Mouse (Mus musculus) skeletal muscle tissue, adult 2 months (tissue): ENCODE results near the gene Gtf3c6.
"Not testable (repeated sequence)": the region's sequence is repeated elsewhere in the genome, so short reads cannot be mapped to it uniquely, and the experiment has no call there.

Source experiments
- DNase-seq: peaks from one replicate; pipeline ENCODE4 v3.0.0-alpha.2; 2012; ENCODE audit warnings: low read depth, low spot score

Gtf3c6 gene

GRCm38 (mm10) chr10:40257414-40258255, at the start of gene Gtf3c6:
Gene Gtf3c6, minus strand, starts transcription at chr10:40258108.
- peak; percentile 87 for DNase-seq

GRCm38 (mm10) chr10:40305989-40306388, 48.1 kb upstream of the Gtf3c6 start:
- no peak for DNase-seq

- DNase-seq = peak; percentile 99
Observed at GRCm38 (mm10) chr10:40302140-40302985, 44.5 kb upstream of the Gtf3c6 start, which contains the start of gene Amd1. Gene Amd1, minus strand, starts transcription at chr10:40302186.

- DNase-seq = not testable (repeated sequence)
Observed at GRCm38 (mm10) chr10:40301181-40302075, 43.5 kb upstream of the Gtf3c6 start.

- DNase-seq = peak; percentile 84
Observed at GRCm38 (mm10) chr10:40300648-40301171, 42.8 kb upstream of the Gtf3c6 start.

GRCm38 (mm10) chr10:40292640-40293039, 34.7 kb upstream of the Gtf3c6 start:
- DNase-seq = no peak

GRCm38 (mm10) chr10:40286767-40287166, 28.9 kb upstream of the Gtf3c6 start:
- no peak for DNase-seq

- DNase-seq = no peak
Observed at GRCm38 (mm10) chr10:40285571-40285970, 27.7 kb upstream of the Gtf3c6 start.

- no peak for DNase-seq
Observed at GRCm38 (mm10) chr10:40284997-40285396, 27.1 kb upstream of the Gtf3c6 start.

- no peak for DNase-seq
Observed at GRCm38 (mm10) chr10:40284179-40284831, 26.4 kb upstream of the Gtf3c6 start.

- no peak for DNase-seq
Observed at GRCm38 (mm10) chr10:40283636-40284035, 25.7 kb upstream of the Gtf3c6 start.

- DNase-seq = no peak
Observed at GRCm38 (mm10) chr10:40281565-40281964, 23.7 kb upstream of the Gtf3c6 start.

- no peak for DNase-seq
Observed at GRCm38 (mm10) chr10:40278317-40278716, 20.4 kb upstream of the Gtf3c6 start.

GRCm38 (mm10) chr10:40275991-40276390, 18.1 kb upstream of the Gtf3c6 start:
- no peak for DNase-seq

- DNase-seq = no peak
Observed at GRCm38 (mm10) chr10:40273938-40274337, 16.0 kb upstream of the Gtf3c6 start.

GRCm38 (mm10) chr10:40271216-40271615, 13.3 kb upstream of the Gtf3c6 start:
- DNase-seq = no peak

GRCm38 (mm10) chr10:40264920-40265319, 7.0 kb upstream of the Gtf3c6 start:
- DNase-seq = no peak

- DNase-seq = no peak
Observed at GRCm38 (mm10) chr10:40263691-40264090, 5.8 kb upstream of the Gtf3c6 start.

- DNase-seq = no peak
Observed at GRCm38 (mm10) chr10:40262200-40262599, 4.3 kb upstream of the Gtf3c6 start.

GRCm38 (mm10) chr10:40260305-40260704, 2.4 kb upstream of the Gtf3c6 start:
- DNase-seq = no peak

GRCm38 (mm10) chr10:40259542-40259941, 1.6 kb upstream of the Gtf3c6 start:
- no peak for DNase-seq
